Mouse (Mus musculus): ENCODE results near the gene Apbb1ip.

DNA sequence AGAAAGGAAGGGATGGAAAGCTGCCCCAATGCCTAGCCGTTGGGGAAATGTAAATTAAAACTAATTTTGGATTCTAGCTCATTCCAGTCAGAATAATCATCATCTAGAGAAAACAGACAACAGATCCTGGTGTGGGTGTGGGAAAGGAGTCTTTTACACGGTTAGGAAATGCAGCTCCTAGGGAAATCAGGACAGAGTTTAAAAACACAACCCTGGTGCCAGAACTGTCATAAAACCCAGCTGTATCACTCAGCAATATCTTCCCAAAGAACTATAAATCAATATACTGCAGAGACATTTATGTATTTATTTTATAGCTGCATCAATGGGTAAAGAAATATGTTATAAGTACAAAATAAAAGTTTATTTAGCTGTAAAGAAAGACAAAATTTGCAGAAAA, 13.4 kb upstream of the Apbb1ip start:
- TF ChIP-seq GATA1 (IDR thresholded peaks at IDR 0.05; ENCODE audit: borderline replicate concordance, low read length) (no peak), FLI1 (IDR thresholded peaks at IDR 0.05; ENCODE audit: low read length) (no peak)

All from megakaryocyte, embryonic 14.5 days (primary cell).